Mouse (Mus musculus) embryonic fibroblast, embryonic 13.5 days (primary cell): Measurements from ENCODE around the gene Fam131b. TPM values are rescaled to one million over a fixed set of nuclear protein-coding genes. Genes with fewer than 3 reads are reported as not detected.
A peak's percentile ranks its signal among the peaks of the same experiment; 100 is the strongest.

Experiments used
- H3K27ac ChIP-seq: 2 replicates; pipeline ENCODE4 v1.5.1; 2012; ENCODE audit warnings: low read length, control low read depth, inconsistent platforms; ENCODE audit not compliant: insufficient read depth
- H3K4me1 ChIP-seq: 2 replicates; pipeline ENCODE4 v1.6.1; 2011; ENCODE audit warnings: low read length; ENCODE audit not compliant: control insufficient read depth, insufficient read depth
- H3K4me3 ChIP-seq: 2 replicates; pipeline ENCODE4 v1.5.1; 2011; ENCODE audit warnings: mild to moderate bottlenecking, control low read depth, low read length; ENCODE audit not compliant: insufficient read depth
- CTCF ChIP-seq: IDR thresholded peaks from 2 replicates; pipeline ENCODE4 v1.5.1; 2011; ENCODE audit warnings: mild to moderate bottlenecking, control low read depth, low read length, moderate library complexity, borderline replicate concordance; ENCODE audit not compliant: insufficient read depth
- POLR2A ChIP-seq: IDR thresholded peaks from 2 replicates; pipeline ENCODE4 v1.6.1; 2011; ENCODE audit warnings: low read depth, mild to moderate bottlenecking, control low read depth, low read length, moderate library complexity
- polyA plus RNA-seq: library from polyadenylated mRNA; stranded (reverse); fragments of >200 nt; gene quantifications from 2 replicates; pipeline ENCODE4 v1.2.4, GENCODE M21; 2011; ENCODE audit warnings: low read depth; ENCODE audit not compliant: missing spikeins, insufficient read length

Gene Fam131b
- 5.7 and 6.7 TPM in 2 replicates for polyA plus RNA-seq

DNA sequence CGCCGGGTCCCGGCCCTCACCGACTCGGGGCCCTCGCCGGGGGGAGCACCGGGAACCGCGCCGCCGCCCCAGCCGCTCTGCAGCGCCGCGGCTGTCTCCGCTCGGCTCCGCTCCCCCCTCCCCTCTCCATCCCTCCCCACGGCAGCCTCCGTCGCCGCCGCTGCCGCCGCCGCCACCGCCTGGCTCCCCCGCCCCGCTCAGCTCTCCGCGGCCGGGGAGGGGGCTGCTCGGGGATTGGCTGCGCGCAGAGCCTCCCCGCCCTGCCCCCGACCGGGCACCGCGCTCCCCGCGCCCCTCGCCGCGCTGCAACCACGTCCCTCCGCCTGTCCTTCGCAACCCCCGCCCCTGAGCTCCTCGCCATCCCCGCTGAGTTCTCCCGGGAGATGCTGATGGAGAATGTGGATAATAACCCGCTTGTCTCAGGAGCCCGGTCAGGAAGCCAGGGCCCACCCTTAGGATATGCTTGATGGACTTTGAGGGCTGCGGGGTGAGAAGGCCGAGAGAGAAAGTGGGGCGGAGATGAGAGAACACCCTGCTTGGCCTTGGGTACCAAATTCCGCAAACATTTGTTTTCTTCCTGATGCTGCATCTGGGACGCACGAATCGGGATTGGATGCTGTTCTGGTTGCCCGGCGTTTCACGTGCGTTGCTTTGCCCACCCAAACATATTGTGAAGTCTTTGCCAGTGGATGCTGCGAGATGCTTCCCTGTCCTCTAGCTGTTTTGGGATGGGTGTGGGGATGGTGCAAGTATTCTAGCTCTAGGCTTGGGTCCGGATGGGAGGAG is at the start of gene Fam131b:
Gene Fam131b, minus strand, starts transcription at position 162 of the 786 bp plus-strand sequence.
- no peaks in the 10 kb centered on the region for H3K4me1 ChIP-seq
- TF ChIP-seq CTCF (no peak), POLR2A (peak; percentile 48; the same call in 1 of the 2 replicates)
- H3K4me3 ChIP-seq: peak within 1 kb of the TSS; percentile 62
- H3K27ac ChIP-seq: peak within 1 kb of the TSS; percentile 8; the same call in 1 of the 2 replicates

GRCm38 (mm10) chr6:42373669-42374430 is 49.4 kb upstream of the Fam131b start:
- peak overlapping the region; percentile 28 for H3K27ac ChIP-seq
- TF ChIP-seq CTCF: no peak
- TF ChIP-seq POLR2A: no peak
- peaks cover 16% of the 10 kb centered on the region; the same call in 1 of the 2 replicates for H3K4me1 ChIP-seq
- H3K4me3 ChIP-seq: peak overlapping the region; percentile 24; the same call in 1 of the 2 replicates

GRCm38 (mm10) chr6:42372816-42373547 is 48.5 kb upstream of the Fam131b start, which contains the start of gene Epha1:
Epha1 (minus strand) TSS chr6:42373268.
- H3K4me3 ChIP-seq: peak within 1 kb of the TSS; percentile 24
- no peak for TF ChIP-seq CTCF
- TF ChIP-seq POLR2A: no peak
- peaks cover 16% of the 10 kb centered on the region; the same call in 1 of the 2 replicates for H3K4me1 ChIP-seq
- peak within 1 kb of the TSS; percentile 28 for H3K27ac ChIP-seq

DNA sequence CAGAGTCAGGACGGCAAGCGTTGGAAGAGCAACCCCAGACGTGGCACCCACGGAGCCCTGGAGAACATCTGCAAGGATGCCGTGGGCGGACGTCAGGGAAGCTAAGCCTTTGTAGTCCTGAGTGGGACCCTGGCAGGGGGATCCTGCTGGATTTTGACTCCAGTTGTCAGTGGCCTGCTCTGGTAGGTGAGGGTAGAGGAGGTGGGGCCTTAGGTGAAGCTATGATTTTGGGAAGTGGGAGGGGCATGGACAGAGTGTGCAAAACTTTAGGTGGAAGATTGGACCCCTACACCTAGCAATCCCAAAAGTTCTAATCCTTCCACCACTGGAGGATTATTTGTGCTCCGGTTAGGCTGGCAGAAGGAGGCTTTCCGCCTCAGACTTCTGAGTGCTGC is 48.0 kb upstream of the Fam131b start:
- Histone ChIP-seq H3K27ac (no peak overlapping the region), H3K4me1 (peaks cover 16% of the 10 kb centered on the region; the same call in 1 of the 2 replicates), H3K4me3 (peak overlapping the region; percentile 6)
- TF ChIP-seq CTCF (no peak), POLR2A (no peak)

- peak overlapping the region; percentile 5; the same call in 1 of the 2 replicates for H3K27ac ChIP-seq
- TF ChIP-seq POLR2A: no peak
- TF ChIP-seq CTCF: no peak
- H3K4me1 ChIP-seq: peaks cover 16% of the 10 kb centered on the region; the same call in 1 of the 2 replicates
- H3K4me3 ChIP-seq: peak overlapping the region; percentile 2; the same call in 1 of the 2 replicates
These were observed 47.6 kb upstream of the Fam131b start for GRCm38 (mm10) chr6:42372001-42372400.

DNA sequence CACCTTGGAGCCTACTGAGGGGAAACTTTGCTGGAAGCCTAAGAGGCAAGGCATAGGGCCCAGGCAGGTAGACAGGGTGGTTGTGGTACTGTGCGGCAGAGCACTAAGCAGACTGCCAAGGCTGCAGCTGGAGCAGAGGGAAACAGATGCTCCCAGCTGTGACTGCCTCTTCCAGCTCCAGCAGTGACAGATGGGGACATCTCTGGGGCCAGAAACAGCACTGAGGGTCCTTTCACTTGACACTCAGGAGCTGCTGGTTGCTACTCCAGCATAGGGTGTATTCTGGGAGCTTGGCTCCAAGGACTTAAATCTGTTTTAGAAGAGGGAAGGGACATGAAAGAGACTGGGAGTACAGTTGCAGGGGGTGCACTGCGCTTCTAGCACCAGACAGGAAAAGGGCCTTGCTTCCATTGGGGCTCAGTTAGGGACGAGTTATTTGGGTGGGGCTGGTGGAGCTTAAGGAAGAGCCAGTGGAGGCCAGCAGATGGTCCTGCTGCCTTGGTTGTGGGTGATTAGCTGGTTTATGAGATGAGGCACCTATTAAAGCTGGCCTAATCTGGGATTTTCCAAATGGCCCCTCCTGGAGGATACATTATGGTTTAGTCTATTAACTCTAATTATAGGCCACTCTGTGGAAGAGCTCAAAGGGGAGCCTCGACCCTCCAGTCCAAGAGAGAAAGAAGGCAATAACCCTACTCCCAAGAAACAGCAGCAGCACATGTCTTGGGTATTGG is 46.4 kb upstream of the Fam131b start:
- no peak overlapping the region for H3K4me3 ChIP-seq
- TF ChIP-seq CTCF (no peak), POLR2A (no peak)
- no peak overlapping the region for H3K27ac ChIP-seq
- peaks cover 16% of the 10 kb centered on the region; the same call in 1 of the 2 replicates for H3K4me1 ChIP-seq

DNA sequence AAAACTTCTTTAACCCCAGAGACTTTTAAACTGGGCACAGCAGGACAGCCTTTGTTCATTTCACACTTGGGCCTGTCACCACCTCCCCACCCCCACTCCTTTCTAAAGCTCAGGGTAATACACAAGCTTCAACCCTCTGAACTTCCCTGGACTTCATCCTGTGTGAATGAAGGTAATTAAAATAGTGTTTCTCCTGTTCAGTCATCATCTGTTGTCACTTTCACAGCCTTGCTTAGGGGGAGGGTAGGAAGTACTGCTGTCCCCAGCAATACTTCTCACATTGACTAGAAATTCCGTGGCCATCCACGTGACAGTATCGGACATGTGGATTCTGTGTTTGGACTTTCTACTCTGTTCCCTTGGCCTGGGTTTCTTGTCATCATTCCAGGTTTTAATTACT is 45.4 kb upstream of the Fam131b start:
- TF ChIP-seq POLR2A (no peak), CTCF (no peak)
- Histone ChIP-seq H3K4me3 (no peak overlapping the region), H3K4me1 (0 out of 2 replicates have a peak, but pooled peaks cover 11% of the 10 kb centered on the region), H3K27ac (no peak overlapping the region)

- peaks cover 2% of the 10 kb centered on the region; the same call in 1 of the 2 replicates for H3K4me1 ChIP-seq
- TF ChIP-seq CTCF (no peak), POLR2A (no peak)
- H3K27ac ChIP-seq: no peak overlapping the region
- no peak overlapping the region for H3K4me3 ChIP-seq
These were observed 40.8 kb upstream of the Fam131b start for GRCm38 (mm10) chr6:42365215-42365614.
